Mouse (Mus musculus) myocyte (in vitro differentiated cells): ENCODE measurements around the gene Nisch. TPM values are rescaled to one million over a fixed set of nuclear protein-coding genes. Genes with fewer than 3 reads are reported as not detected.
A peak's percentile ranks its signal among the peaks of the same experiment; 100 is the strongest.

ENCODE experiments used
- H3K27me3 ChIP-seq: one replicate; pipeline ENCODE4 v1.6.1; 2011; ENCODE audit not compliant: control insufficient read depth, insufficient read depth, insufficient read length
- H3K36me3 ChIP-seq: one replicate; pipeline ENCODE4 v1.6.1; 2011; ENCODE audit not compliant: control insufficient read depth, insufficient read depth
- H3K4me2 ChIP-seq: one replicate; pipeline ENCODE4 v1.6.1; 2011; ENCODE audit warnings: low read depth, control low read depth
- H3K4me3 ChIP-seq: one replicate; pipeline ENCODE4 v1.5.1; 2011; ENCODE audit warnings: mild to moderate bottlenecking, control low read depth, moderate library complexity
- H3K79me2 ChIP-seq: one replicate; pipeline ENCODE4 v1.6.1; 2011; ENCODE audit not compliant: control insufficient read depth, insufficient read depth
- H3ac ChIP-seq: one replicate; pipeline ENCODE4 v1.6.1; 2011; ENCODE audit not compliant: control insufficient read depth, insufficient read length
- CEBPB ChIP-seq: IDR thresholded peaks from 2 replicates; pipeline ENCODE4 v1.6.1; 2011; ENCODE audit warnings: mild to moderate bottlenecking, moderate library complexity; ENCODE audit not compliant: poor library complexity, insufficient read depth, severe bottlenecking
- E2F4 ChIP-seq: IDR thresholded peaks from one replicate; pipeline ENCODE4 v1.6.1; 2011; ENCODE audit warnings: mild to moderate bottlenecking, control low read depth, moderate library complexity; ENCODE audit not compliant: insufficient read depth
- MYOD1 ChIP-seq, 3 experiments: IDR thresholded peaks; one replicate each; pipeline ENCODE4 v1.6.1; 2011; ENCODE audit warnings: control low read depth in 2 of 3, low read depth in 2 of 3, mild to moderate bottlenecking in 2 of 3, moderate library complexity in 1 of 3; ENCODE audit not compliant: insufficient read length in 2 of 3, control insufficient read depth in 1 of 3
- MYOG ChIP-seq, 3 experiments: IDR thresholded peaks; one replicate each; pipeline ENCODE4 v1.6.1; 2011; ENCODE audit warnings: control low read depth in 2 of 3, low read depth in 2 of 3, mild to moderate bottlenecking in 2 of 3; ENCODE audit not compliant: insufficient read length in 2 of 3, control insufficient read depth in 1 of 3, insufficient read depth in 1 of 3
- POLR2A ChIP-seq: IDR thresholded peaks from one replicate; pipeline ENCODE4 v1.6.1; 2011; ENCODE audit warnings: low read depth, mild to moderate bottlenecking, control low read depth, moderate library complexity; ENCODE audit not compliant: insufficient read length
- POLR2AphosphoS2 ChIP-seq: IDR thresholded peaks from one replicate; pipeline ENCODE4 v1.6.1; 2011; ENCODE audit warnings: low read depth, control low read depth; ENCODE audit not compliant: insufficient read length
- TCF12 ChIP-seq: IDR thresholded peaks from one replicate; pipeline ENCODE4 v1.6.1; 2011; ENCODE audit warnings: mild to moderate bottlenecking, control low read depth; ENCODE audit not compliant: poor library complexity, insufficient read depth, severe bottlenecking
- TCF3 ChIP-seq: IDR thresholded peaks from one replicate; pipeline ENCODE4 v1.6.1; 2011; ENCODE audit warnings: low read depth, control low read depth; ENCODE audit not compliant: insufficient read length
- USF1 ChIP-seq: IDR thresholded peaks from one replicate; pipeline ENCODE4 v1.6.1; 2011; ENCODE audit warnings: low read depth, mild to moderate bottlenecking, control low read depth, moderate library complexity
- polyA plus RNA-seq: library from polyadenylated mRNA; unstranded; fragments of >200 nt; fragmentation: generic; extraction: Trizol; gene quantifications from one replicate; pipeline ENCODE4 v1.2.1, GENCODE M21; 2012; ENCODE audit warnings: missing spikeins

Nisch gene
- polyA plus RNA-seq, 1 experiment, result 266 TPM

DNA sequence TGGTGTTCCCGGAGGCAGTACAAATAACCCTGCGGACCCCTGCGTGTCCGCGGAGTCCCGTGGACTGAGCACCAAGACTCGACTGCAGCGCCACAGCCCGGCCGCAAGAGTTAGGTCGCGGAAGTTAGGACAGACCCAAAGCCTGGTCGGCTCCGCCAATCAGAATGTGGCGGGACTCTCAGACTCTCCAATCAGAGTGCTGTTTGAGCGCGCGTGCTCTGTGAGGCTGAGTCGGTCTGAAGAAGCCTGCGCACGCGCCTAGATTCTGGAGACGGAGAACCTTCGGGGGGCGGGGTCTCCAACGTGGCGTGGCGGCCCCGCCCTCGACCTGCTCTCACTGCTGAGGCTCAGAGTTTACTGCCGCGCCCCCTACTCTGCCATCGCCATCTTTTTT is 87.9 kb downstream of the Nisch start, which contains the start of gene Smim4:
Gene Smim4, minus strand, starts transcription at position 131 of the 394 bp plus-strand sequence.
- no peaks in the 10 kb centered on the region for H3K27me3 ChIP-seq
- H3K36me3 ChIP-seq, result peaks cover 3% of the 10 kb centered on the region
- H3K4me3 ChIP-seq, result peak within 1 kb of the TSS; percentile 94
- H3K4me2 ChIP-seq, result peak within 1 kb of the TSS; percentile 81
- H3ac ChIP-seq, result peak within 1 kb of the TSS; percentile 29
- TF ChIP-seq POLR2A, result peak; percentile 87
- TF ChIP-seq TCF12, result no peak
- peak; percentile 75 for TF ChIP-seq E2F4
- TF ChIP-seq POLR2AphosphoS2, result peak; percentile 88
- no peak for TF ChIP-seq CEBPB
- no peak for TF ChIP-seq MYOG (IDR thresholded peaks at IDR 0.05; ENCODE audit: control insufficient read depth in 1 of 3, insufficient read depth in 1 of 3, insufficient read length in 2 of 3, low read depth in 2 of 3)
- H3K79me2 ChIP-seq, result peaks cover 28% of the 10 kb centered on the region

- peaks cover 5% of the 10 kb centered on the region for H3K36me3 ChIP-seq
- peak overlapping the region; percentile 94 for H3K4me3 ChIP-seq
- peaks cover 28% of the 10 kb centered on the region for H3K79me2 ChIP-seq
- TF ChIP-seq USF1 (peak; percentile 66), POLR2AphosphoS2 (no peak), CEBPB (no peak), TCF12 (no peak), POLR2A (no peak), TCF3 (no peak), MYOD1 (IDR thresholded peaks at IDR 0.05; ENCODE audit: control insufficient read depth in 1 of 3, insufficient read length in 2 of 3, low read depth in 2 of 3) (no peak)
- peak overlapping the region; percentile 81 for H3K4me2 ChIP-seq
- H3K27me3 ChIP-seq, result no peaks in the 10 kb centered on the region
- H3ac ChIP-seq, result peak overlapping the region; percentile 29
These were observed 88.5 kb downstream of the Nisch start for GRCm38 (mm10) chr14:31128101-31128825.

DNA sequence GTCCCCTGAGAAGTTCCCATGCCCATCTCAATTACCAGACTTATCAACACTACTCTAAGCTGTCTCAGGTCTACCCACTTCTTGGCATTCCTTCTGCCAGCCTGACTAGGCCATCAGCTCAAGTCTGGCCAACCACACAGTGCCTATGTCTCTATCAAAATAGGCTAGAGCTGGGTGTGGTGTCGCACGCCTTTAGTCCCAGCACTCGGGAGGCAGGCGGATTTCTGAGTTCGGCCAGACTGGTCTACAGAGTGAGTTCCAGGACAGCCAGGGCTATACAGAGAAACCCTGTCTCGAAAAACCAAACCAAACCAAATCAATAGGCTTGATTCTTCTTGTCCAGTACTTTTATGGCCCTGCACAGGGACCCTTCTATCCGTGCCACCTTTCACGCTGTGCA is 89.9 kb downstream of the Nisch start:
- no peak overlapping the region for H3ac ChIP-seq
- H3K36me3 ChIP-seq, result peaks cover 5% of the 10 kb centered on the region
- peaks cover 28% of the 10 kb centered on the region for H3K79me2 ChIP-seq
- peak overlapping the region; percentile 94 for H3K4me3 ChIP-seq
- H3K4me2 ChIP-seq, result peak overlapping the region; percentile 81
- TF ChIP-seq TCF12 (no peak), POLR2AphosphoS2 (peak; percentile 21)
- no peaks in the 10 kb centered on the region for H3K27me3 ChIP-seq

GRCm38 (mm10) chr14:31125106-31126075 is 91.4 kb downstream of the Nisch start:
- H3K79me2 ChIP-seq, result peaks cover 28% of the 10 kb centered on the region
- TF ChIP-seq MYOD1 (IDR thresholded peaks at IDR 0.05; ENCODE audit: control insufficient read depth in 1 of 3, insufficient read length in 2 of 3, low read depth in 2 of 3) (no peak), MYOG (IDR thresholded peaks at IDR 0.05; ENCODE audit: control insufficient read depth in 1 of 3, insufficient read depth in 1 of 3, insufficient read length in 2 of 3, low read depth in 2 of 3) (peak in 1 of 3 experiments; percentile 21)
- H3K4me2 ChIP-seq, result peak overlapping the region; percentile 61
- no peak overlapping the region for H3ac ChIP-seq
- peaks cover 16% of the 10 kb centered on the region for H3K36me3 ChIP-seq
- peak overlapping the region; percentile 94 for H3K4me3 ChIP-seq
- no peaks in the 10 kb centered on the region for H3K27me3 ChIP-seq

Other genes with a start within 250 kb of the Nisch start
- 23.1 TPM for gene Glt8d1, start 215.5 kb downstream of the Nisch start, polyA plus RNA-seq
- gene Spcs1, start 215.3 kb downstream of the Nisch start, polyA plus RNA-seq, result 332 TPM
- 14.1 TPM for gene Pbrm1, start 197.8 kb downstream of the Nisch start, polyA plus RNA-seq
- 37.9 TPM for gene Gnl3, start 197.8 kb downstream of the Nisch start, polyA plus RNA-seq
- 91.4 TPM for gene Smim4, start 88.0 kb downstream of the Nisch start, polyA plus RNA-seq
- 243 TPM for gene Nt5dc2, start 85.9 kb downstream of the Nisch start, polyA plus RNA-seq
- 0.46 TPM for gene Stab1, start 48.3 kb downstream of the Nisch start, polyA plus RNA-seq
- 7,028 TPM for gene Tnnc1, start 8.6 kb downstream of the Nisch start, polyA plus RNA-seq
- 1.8 TPM for gene Sema3g, start 914 bp upstream of the Nisch start, polyA plus RNA-seq
- gene Phf7, start 34.4 kb upstream of the Nisch start, polyA plus RNA-seq, result 5.4 TPM
- 42.6 TPM for gene Bap1, start 34.5 kb upstream of the Nisch start, polyA plus RNA-seq
- 0.02 TPM for gene Dnah1, start 107.0 kb upstream of the Nisch start, polyA plus RNA-seq
- gene Capn7, start 119.7 kb upstream of the Nisch start, polyA plus RNA-seq, result 9.3 TPM
- gene Sh3bp5, start 219.1 kb upstream of the Nisch start, polyA plus RNA-seq, result 29.5 TPM